Mouse (Mus musculus) 3134 (cell line): ENCODE results near the gene Pax7.

Experiments used
- DNase-seq: peaks from one replicate; pipeline ENCODE4 v3.0.0-alpha.2; 2011; ENCODE audit warnings: low spot score; ENCODE audit not compliant: insufficient read length; ENCODE audit errors: extremely low read depth

Gene Pax7

DNA sequence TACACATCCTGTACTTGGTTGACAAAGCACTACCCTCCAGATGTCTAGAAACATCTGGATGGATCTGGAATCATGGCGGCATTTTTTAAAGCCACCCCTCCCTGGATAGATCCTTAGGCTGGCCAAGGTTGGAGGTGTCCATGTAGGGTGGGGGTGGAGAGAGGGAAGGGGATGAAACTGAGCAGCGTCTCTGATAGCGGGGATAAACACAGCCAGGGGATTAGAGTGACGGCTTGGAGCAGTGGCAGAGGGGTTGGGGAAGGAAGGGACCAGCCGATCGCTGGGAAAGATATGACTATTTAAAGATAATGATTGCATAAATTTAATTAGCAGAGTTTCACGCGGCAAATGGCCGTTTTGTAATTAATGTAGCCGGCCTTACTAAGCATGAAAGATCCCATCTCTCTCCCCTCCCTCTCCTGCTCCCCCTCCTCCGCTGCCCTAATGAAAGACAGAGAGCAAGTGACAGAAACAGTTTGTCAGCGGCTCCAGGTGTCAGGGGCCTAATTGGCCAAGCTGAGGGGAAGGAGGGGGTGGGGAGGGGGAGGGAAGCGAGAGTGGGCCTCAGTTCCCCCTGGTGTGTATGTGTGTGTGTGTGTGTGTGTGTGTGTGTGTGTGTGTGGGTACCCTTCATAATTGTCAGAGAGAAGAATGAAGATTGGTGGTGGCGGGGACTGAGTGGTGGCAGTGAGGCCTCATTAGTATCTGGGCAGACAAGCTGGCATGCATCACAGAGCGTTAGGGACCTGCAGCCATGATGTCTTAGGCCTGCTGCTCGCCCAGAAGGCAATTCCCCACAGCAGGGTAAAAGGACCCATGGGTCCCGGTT, 74.6 kb downstream of the Pax7 start:
- no peak for DNase-seq

DNA sequence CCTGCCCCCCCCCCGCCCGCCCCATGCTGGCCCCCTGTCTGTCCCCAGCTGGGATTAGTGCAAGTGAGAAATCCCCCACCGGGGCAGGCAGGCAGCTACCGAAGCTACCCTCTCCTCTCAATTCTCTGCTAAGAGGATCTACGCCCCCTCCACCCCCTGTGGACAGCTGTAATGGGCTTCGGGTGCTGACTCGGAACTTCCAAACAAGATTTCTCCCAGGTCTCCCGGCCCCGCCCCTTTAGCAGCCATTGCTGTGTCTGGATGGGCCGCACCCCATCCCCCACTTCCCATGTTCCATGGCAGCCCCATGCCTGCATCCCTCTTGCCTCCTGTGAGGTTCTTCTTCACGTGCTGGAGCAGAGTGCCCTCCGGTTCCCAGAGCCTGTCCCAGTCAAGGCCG, 76.4 kb downstream of the Pax7 start:
- DNase-seq, result no peak

DNA sequence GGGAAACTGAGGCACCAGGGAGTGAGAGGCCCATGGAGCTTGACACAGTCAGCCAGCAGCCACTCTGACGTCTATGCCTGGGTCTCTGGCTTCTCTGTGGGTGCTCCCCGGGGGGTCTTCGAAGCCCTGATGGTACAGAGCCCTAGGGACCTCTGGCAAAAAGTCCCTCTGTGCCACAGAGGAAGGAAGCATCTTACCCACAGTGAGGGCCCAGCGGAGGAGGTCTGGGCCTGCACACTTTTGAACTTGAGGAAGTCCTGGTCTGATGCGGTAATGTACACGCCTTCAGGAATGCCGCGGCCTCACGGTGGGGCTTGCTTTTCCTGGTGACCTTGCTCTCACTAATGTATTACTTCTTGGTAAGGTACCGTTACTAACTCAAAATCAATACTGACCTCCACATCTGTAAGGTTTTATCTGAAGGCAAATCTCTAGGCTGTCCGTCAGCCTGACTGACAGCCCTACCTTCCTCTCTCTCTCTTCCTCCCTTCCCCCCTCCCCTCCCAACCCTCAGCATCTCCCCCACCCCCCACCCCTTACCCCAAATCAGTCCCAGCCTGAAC, 79.1 kb downstream of the Pax7 start:
- DNase-seq, result no peak

DNA sequence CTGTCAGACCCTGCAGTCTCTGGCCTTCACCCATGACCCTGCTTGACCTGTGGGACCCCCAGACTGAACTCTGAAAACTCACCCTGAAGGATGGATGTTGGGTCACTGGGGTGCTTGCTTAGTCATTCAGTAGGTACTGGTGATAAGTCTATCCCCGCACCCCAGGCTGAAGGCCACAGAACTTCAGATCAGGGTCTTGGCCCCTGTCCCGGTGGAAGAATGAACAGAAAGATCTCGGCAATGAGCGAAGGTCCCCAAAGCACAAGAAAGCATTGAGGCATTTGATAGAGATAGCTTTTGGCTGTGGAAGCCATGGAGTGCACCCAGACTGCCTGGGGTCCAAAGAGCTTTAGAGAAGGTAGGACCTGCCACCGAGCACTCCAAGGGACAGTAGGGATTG, 82.4 kb downstream of the Pax7 start:
- no peak for DNase-seq

DNA sequence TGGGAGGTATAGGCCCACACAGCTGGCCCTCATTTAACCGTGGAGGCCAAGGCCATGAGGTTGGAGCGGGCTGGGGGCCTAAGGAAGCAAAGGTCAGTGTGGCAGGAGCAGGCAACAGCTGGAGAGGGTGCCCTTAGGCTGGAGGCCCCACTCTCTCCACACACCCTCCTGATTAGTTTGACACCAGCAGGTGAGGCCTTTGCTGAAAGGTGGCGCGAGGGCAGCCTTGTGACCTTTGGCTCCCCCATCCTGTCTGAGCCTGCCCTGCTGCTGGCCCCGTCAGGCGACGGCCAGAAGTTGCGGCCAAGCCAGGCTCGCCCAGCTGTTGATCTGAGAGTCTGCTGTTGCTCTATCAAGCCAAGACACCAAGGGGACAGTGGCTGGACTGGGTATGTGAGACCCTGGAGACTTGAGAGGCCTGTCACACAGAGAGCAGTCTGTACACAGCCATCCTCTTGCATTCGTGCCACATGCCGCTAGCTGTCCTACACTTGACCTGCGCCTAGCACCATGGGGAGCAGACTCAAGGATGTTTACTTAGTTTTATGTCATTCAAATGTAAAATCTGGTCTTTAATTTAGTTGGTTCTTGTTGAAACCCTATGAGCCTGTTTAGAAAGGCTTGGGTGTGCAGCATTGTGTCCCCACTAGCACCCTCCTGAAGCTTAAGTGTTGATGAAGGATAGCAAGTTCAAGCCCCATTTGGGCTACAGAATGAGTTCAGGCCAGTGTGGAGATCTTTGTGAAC, 86.0 kb downstream of the Pax7 start:
- DNase-seq, result no peak

DNA sequence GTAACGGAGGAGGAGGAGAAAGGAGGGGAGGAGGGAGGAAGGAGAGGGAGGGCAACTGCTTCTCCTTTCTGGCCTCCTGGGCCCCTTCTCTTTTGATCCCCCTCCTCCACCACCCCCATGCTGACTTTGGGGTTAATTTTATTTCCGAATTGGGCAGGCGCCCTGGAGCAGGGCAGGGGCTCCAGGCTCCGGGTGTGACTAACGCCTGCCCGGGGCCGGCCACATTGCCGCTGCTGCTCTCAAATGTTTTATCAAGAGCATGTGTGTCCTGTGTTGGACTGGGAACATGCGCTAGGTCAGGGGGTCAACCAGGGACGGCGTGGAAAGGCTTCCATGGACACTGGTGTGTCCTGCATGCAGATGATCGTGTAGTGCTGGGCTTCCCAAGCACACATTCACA, 87.2 kb downstream of the Pax7 start:
- DNase-seq, result no peak

DNA sequence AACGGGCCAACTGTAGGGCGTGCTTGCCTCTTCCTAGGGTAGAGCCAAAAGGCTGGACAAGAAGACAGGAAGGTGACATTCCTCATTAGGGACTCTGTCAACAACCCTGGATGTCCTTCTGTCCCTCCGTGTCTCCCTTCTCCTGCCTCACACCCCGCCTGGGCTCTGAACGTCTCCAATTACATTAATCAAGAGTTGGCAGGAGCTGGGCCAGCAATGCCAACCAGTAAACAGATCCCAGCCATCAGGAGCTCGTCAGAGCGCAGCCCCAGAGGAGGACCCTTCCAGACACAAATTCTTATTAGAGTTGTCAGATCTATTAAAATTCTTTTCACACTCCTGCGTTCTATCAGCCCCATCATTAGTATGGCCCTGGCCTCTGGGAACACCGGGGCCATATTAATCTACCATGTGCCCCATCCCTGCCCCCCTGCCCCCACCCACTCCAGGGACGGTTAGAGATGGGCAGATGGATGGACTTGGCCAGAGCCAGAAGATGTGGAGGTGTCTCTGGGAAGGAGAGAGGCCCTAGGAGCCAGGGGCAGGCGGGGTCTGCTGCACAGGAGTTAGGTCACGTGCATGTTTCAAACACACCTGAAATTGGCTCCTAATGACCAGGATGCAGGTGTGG, 88.4 kb downstream of the Pax7 start:
- DNase-seq, result no peak

DNA sequence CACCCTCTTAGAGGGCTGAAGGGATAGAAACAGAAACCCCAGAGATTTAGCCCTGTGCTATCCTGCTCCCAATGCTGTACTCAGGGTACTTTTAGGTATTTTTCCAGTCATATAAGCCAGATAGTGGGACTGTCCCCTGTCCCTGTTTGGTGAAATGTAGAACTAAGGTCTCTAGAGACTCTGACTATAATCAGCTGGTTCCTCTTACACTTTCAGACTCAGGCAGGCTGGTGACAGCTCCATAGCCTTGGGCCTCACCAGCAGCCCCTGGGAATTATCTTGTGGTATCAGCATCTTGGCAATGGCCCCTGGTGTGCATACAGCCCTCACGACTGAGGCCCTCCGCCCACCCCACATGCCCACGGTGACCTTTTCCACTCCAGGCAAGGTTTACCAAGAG, 89.7 kb downstream of the Pax7 start:
- DNase-seq, result no peak

DNA sequence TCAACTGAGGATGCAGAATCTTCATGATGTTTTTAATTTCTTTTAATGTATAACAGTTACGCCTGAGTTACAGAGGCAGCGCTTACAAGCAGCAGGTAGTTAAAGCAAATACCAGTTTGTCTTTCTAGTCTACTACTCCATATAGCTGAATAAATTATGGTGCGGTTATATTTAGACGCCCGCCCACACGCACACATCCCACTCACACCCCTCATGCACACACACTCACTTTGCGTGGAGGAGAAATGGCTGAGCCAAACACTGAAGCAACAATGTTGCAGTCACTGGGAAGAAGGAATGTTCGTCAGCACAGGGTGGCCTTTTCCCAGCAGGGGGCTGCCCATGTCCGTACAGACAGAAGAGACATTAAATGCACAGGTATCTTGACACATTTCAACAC, 96.3 kb downstream of the Pax7 start:
- no peak for DNase-seq

DNA sequence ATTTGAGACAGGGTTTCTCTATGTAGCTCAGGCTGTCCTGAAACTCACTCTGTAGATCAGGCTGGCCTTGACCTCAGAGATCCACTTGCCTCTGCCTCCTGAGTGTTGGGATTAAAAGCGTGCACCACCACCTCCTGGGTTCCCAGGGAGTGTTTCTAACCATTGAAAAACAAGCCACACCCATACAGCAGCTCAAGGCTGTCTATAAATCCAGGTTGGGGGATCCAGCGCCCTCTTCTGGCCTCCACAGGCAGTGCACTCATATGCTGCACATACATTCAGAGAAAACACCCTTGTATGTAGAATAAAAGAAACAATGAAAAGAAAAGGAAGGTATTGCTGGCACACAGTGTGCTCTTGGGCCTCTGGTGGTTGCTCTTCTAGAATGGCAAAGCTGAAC, 106.2 kb downstream of the Pax7 start:
- no peak for DNase-seq

DNA sequence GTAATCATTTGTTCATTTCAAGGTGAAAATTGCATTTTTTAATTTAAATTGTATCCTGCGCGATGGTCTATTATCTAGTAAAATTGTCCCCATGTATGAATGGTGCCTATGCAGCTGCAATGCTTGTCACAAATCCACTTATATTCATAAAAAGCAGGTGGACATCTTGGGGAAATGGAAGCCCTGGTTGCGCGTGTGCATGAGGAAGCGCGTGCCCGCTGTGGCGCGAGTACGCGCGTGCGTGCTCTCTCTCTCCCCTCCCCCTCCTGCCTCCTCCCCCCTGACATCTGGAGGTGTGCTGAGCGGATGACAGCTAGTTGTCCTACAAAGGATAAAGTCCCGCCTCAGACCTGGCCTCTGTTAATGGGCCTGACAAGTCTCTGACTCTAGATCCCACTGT, 107.9 kb downstream of the Pax7 start:
- no peak for DNase-seq

DNA sequence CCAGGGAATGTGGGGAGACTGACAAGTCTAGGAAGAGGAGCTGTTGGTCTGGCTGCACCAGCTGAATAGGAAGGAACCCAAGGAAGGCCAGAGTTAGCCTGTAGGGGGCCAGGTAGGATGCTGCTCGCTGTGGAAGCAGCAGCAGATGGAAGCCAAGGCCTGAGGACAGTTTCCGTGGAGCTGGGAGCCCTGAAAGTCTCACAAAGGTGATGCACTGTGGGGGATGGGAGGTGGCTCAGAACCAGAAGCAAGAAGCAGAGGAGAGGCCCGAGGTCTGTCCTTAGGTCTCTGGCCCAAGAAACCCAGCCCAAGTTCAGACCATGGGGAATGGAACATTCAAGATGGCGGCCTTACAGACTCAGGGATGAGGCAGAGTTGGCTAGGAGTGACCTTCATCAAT, 109.0 kb downstream of the Pax7 start:
- DNase-seq, result no peak

DNA sequence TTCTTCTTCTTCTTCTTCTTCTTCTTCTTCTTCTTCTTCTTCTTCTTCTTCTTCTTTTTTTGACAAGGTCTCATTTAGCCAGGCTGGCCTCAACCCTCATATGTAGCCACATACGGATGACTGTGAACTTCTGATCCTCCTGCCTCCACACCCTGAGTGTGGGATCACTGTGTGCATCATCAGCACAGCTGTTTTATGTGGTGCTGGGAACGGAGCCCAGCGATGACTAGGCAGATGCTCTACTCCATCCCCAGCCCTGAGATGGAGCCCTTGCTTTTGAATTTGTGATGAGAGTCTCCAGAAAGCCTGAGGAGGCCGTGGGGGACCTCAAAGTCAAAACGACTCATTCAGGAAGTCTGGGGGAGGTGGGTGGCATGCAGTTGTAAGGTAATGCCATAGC, 114.3 kb downstream of the Pax7 start:
- no peak for DNase-seq

DNA sequence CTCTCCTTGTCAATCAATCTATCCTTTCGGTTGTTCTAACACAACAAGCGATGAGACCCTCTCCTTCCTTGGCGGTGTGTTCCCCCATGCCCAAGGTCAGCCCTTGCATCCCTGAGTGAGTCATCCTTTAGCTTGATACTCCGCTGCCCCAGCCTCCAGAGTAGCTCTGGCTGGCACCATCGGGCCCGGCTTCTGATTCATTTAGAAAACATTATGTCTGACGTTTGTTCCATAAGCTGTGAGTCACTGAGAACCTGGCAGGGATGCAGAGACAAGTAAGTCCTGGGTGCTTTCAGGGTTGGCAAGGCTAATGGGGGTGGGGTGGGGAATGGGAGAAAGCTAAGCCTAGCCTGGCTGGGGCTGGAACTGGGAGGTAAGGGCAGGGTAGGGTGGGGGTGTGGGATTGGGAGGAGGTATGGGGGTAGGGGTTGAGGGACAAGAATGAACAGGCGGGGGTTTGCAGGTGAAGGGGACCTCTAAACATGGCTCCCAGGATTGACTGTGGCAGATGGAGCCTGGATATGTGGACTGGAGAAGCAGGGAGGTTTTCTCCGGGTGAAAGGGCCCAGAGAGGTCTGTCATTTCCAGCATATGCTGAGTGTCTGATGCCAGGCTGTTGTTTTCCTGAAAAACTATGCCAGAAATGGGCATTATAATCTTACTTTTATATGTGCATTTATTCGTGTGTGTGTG, 116.7 kb downstream of the Pax7 start:
- peak; percentile 82 for DNase-seq

DNA sequence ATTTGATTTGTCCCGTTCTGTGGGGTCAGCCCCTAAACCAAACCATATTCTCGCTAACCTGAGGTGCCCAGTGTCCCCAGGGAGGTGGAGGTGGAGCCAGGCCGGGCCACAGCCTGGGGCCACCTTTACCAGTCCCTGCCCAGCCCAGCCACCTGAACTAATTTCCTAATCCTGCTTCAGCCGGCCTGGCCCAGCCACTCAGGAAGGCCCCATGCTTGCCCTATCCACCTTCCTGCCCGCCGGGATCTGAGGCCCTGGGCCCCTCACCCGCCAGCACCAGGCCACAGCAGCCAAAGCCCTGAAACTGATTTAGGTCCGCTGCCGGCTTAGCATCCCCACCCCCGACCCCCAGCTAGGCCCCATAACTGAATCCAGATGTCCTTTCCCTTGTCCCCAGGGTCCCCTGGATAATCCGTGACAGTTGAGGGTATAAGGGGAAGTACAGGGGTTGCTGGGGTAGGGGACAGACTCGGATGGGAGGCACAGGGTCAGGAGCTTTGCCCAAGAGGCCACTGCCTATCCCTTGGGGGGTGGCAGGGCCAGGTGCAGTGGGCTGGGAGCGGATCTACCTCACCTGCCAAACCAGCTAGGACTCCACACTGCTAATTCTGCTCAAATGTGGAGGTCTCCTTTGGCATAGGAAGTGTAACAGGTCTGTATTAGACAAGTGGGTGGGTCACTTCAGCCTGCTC, 117.9 kb downstream of the Pax7 start:
- no peak for DNase-seq

DNA sequence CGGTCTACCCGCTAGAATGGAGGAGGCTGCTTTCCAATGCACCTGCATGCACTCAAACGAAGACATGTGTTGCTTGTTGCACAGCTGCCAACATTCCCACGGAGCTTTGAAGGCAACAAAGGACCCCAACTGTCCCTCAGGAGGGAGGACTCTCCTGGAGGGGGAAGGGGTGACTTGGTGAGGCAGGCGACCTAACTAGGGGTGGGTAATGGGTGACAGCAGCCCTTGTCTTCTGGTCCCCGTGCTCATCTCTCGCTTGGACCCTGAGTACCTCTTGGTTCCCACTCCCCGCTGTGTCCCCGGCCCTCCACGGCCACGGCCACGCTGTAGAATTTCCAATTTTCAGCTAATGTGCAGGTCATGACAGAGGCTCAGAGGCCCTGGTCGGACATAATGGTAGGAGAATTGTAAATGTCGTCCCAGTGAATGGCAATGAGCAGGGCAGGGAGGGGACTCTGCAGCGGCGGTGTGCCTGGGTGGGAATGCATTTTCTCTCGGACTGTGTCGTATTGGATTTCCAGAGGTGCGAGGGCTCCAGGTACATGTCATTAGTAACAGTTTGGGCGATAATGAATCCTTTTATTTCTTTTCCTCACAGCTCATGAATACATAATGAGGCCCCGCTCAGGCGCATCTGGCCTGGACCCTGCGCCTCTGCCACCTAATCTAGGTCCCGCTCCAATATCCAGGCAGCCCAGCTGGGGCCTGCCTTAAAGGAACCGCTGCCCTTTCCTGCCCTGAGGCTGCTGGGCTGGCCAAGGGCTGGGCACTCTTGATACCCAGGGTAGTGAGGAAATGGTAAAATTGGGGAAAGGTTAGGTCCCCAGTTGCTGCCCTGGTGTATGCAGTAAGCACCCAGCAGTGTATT, 122.6 kb downstream of the Pax7 start:
- no peak for DNase-seq

DNA sequence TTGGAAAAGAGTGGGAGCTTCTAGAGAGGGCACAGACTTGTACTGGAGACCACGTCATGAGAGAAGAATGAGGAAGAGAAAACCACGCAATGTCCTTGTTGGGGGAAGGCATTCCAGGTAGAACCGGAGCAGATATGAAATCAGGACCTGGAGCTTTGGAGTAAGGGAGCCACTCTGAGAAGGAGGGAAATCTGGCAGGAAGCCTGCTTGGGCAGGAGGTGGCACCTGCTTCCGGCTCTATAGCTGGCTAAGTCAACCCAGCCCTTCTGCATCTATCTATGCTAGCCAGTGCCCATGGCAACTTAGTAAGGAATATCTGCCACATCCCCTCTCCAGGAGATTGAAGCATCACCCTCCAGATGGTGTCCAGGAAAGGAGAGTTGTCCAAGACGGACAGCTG, 127.3 kb downstream of the Pax7 start:
- no peak for DNase-seq

DNA sequence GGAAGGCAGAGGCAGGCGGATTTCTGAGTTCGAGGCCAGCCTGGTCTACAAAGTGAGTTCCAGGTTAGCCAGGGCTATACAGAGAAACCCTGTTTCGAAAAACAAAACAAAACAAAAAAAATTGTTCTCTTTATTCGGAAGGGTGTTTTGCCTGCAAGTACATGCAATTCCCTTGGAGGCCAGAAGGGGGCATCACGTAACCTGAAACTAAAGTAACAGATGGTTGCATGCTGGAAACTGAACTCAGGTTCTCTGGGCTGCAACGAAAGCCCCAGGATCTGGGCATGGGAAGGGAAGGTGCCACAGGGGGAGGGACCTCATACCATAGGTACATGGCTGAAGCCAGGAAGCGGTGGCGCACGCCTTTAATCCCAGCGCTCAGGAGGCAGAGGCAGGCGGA, 129.9 kb downstream of the Pax7 start:
- DNase-seq, result no peak

DNA sequence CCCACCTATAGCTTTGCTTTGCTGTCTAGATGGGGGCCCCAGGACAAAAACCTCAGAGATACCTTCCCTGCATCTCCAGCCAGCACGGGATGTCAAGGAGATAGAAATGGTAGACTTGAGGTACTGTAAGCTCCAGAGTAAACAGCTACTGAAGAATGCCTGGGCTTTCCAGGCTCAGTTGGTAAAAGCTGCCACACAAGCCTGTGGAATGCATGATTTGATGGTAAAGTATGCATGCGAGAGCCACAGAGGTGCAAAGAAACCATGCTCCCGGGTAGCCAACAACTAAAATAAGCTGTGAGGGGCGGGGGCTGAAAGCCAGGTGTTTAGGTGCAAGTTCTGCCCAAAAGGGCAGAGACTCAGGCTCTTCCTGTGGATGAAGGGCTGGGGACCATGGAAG, 130.4 kb downstream of the Pax7 start:
- DNase-seq, result peak; percentile 38
